Mouse (Mus musculus): Measurements from ENCODE around the gene Cep72.

Cep72 gene

GRCm38 (mm10) chr13:74058081-74058480 lies 4.0 kb downstream of the Cep72 start:
- no peak for TF ChIP-seq GATA4 (IDR thresholded peaks at IDR 0.05; ENCODE audit: insufficient replicate concordance, low read length)

GRCm38 (mm10) chr13:74056194-74056593 lies 5.9 kb downstream of the Cep72 start:
- TF ChIP-seq GATA4 (IDR thresholded peaks at IDR 0.05; ENCODE audit: insufficient replicate concordance, low read length): no peak

GRCm38 (mm10) chr13:74039926-74040325 lies 22.2 kb downstream of the Cep72 start:
- no peak for TF ChIP-seq GATA4 (IDR thresholded peaks at IDR 0.05; ENCODE audit: insufficient replicate concordance, low read length)

GRCm38 (mm10) chr13:74035776-74036175 lies 26.3 kb downstream of the Cep72 start:
- no peak for TF ChIP-seq GATA4 (IDR thresholded peaks at IDR 0.05; ENCODE audit: insufficient replicate concordance, low read length)

GRCm38 (mm10) chr13:74034756-74035155 lies 27.3 kb downstream of the Cep72 start:
- no peak for TF ChIP-seq GATA4 (IDR thresholded peaks at IDR 0.05; ENCODE audit: insufficient replicate concordance, low read length)

- TF ChIP-seq GATA4 (IDR thresholded peaks at IDR 0.05; ENCODE audit: insufficient replicate concordance, low read length): no peak
Measured at GRCm38 (mm10) chr13:74031133-74031532, 31.0 kb downstream of the Cep72 start.

- TF ChIP-seq GATA4 (IDR thresholded peaks at IDR 0.05; ENCODE audit: insufficient replicate concordance, low read length): no peak
Measured at GRCm38 (mm10) chr13:74030691-74031090, 31.4 kb downstream of the Cep72 start.

- TF ChIP-seq GATA4 (IDR thresholded peaks at IDR 0.05; ENCODE audit: insufficient replicate concordance, low read length): no peak
Measured at GRCm38 (mm10) chr13:74029013-74029412, 33.1 kb downstream of the Cep72 start.

GRCm38 (mm10) chr13:74028116-74028515 lies 34.0 kb downstream of the Cep72 start:
- no peak for TF ChIP-seq GATA4 (IDR thresholded peaks at IDR 0.05; ENCODE audit: insufficient replicate concordance, low read length)

- TF ChIP-seq GATA4 (IDR thresholded peaks at IDR 0.05; ENCODE audit: insufficient replicate concordance, low read length): no peak
Measured at GRCm38 (mm10) chr13:74026215-74026614, 35.9 kb downstream of the Cep72 start.

- TF ChIP-seq GATA4 (IDR thresholded peaks at IDR 0.05; ENCODE audit: insufficient replicate concordance, low read length): no peak
Measured at GRCm38 (mm10) chr13:74025151-74026081, 36.7 kb downstream of the Cep72 start.

- no peak for TF ChIP-seq GATA4 (IDR thresholded peaks at IDR 0.05; ENCODE audit: insufficient replicate concordance, low read length)
Measured at GRCm38 (mm10) chr13:74017426-74017825, 44.7 kb downstream of the Cep72 start.

- TF ChIP-seq GATA4 (IDR thresholded peaks at IDR 0.05; ENCODE audit: insufficient replicate concordance, low read length): no peak
Measured at GRCm38 (mm10) chr13:74015908-74016307, 46.2 kb downstream of the Cep72 start.

- TF ChIP-seq GATA4 (IDR thresholded peaks at IDR 0.05; ENCODE audit: insufficient replicate concordance, low read length): no peak
Measured at GRCm38 (mm10) chr13:74010678-74011077, 51.4 kb downstream of the Cep72 start.

GRCm38 (mm10) chr13:74009791-74010614 lies 52.1 kb downstream of the Cep72 start:
- TF ChIP-seq GATA4 (IDR thresholded peaks at IDR 0.05; ENCODE audit: insufficient replicate concordance, low read length): no peak

All from liver, adult (tissue).